Mouse (Mus musculus): ENCODE measurements around the gene Arid4b. TPM values are rescaled to one million over a fixed set of nuclear protein-coding genes. Genes with fewer than 3 reads are reported as not detected.

Gene Arid4b
- 131 to 139 TPM (median 136 TPM) in 4 replicates for total RNA-seq (2023)

GRCm38 (mm10) chr13:14063013-14063941 lies at the start of gene Arid4b, which contains the start of gene Ggps1:
Gene Arid4b, plus strand, starts transcription at chr13:14063232.
Gene Ggps1, minus strand, starts transcription at chr13:14063488.

GRCm38 (mm10) chr13:14039292-14039965 lies 23.6 kb upstream of the Arid4b start, which contains the start of gene Tbce:
Gene Tbce, minus strand, starts transcription at chr13:14039638.

Other genes starting within 250 kb of the Arid4b start
- 19.4 to 23.2 TPM (median 21.9 TPM) in 4 replicates for gene B3galnt2, start 108.8 kb upstream of the Arid4b start, total RNA-seq (2023)
- gene Tbce, start 23.6 kb upstream of the Arid4b start, total RNA-seq (2023): 94.1 to 102 TPM (median 96.6 TPM) in 4 replicates
- gene Ggps1, start 256 bp downstream of the Arid4b start, total RNA-seq (2023): 38.3 to 58.4 TPM (median 54.3 TPM) in 4 replicates